Mouse (Mus musculus) testis, adult 2 months (tissue): ENCODE results near the gene E2f6.

Experiments used
- CTCF ChIP-seq: fragments of 200-500 bp; IDR thresholded peaks from 2 replicates; pipeline ENCODE4 v1.5.1; 2012; ENCODE audit warnings: low read depth, mild to moderate bottlenecking, inconsistent platforms, low read length, moderate library complexity; ENCODE audit not compliant: control insufficient read depth, insufficient read depth, insufficient replicate concordance
- POLR2A ChIP-seq: fragments of 200-500 bp; IDR thresholded peaks from 2 replicates; pipeline ENCODE4 v1.6.1; 2012; ENCODE audit warnings: low read depth, mild to moderate bottlenecking, inconsistent platforms, low read length, moderate library complexity; ENCODE audit not compliant: control insufficient read depth

DNA sequence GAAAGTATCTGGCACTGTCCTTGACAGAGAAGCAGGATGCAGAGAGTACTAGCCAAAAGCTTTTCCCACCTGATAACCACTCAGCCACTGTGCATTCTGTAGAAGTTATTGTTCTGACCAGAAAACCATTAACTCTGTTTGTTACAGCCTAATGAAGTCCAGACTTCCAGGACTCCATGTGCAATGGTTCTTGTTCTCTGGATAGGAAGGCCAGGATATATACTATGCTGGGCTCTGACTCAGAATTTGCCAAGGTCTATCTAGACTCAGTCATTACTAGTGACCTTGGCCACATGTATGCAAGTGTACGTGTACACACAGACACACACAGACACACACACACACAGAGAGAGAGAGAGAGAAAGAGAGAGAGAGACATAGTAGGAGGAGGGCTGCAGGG is 49.8 kb downstream of the E2f6 start:
- TF ChIP-seq CTCF (no peak), POLR2A (no peak)
